Mouse (Mus musculus) bone marrow, adult 2 months (tissue): ENCODE measurements around the gene Arr3. TPM values are rescaled to one million over a fixed set of nuclear protein-coding genes. Genes with fewer than 3 reads are reported as not detected.

ENCODE experiments used
- H3K27ac ChIP-seq: fragments of 200-500 bp; 2 replicates; pipeline ENCODE4 v1.5.1; 2012; ENCODE audit warnings: low read depth, mild to moderate bottlenecking, control low read depth, inconsistent platforms, low read length; ENCODE audit not compliant: control insufficient read depth, poor library complexity, insufficient read depth
- H3K4me1 ChIP-seq: fragments of 200-500 bp; 2 replicates; pipeline ENCODE4 v1.6.1; 2011; ENCODE audit warnings: low read length; ENCODE audit not compliant: control insufficient read depth, insufficient read depth
- H3K4me3 ChIP-seq: fragments of 200-500 bp; replicated peaks from 2 replicates; pipeline ENCODE3; 2011; ENCODE audit warnings: mild to moderate bottlenecking, low read depth, low read length, control low read depth; ENCODE audit not compliant: control insufficient read depth
- CTCF ChIP-seq: fragments of 200-500 bp; IDR thresholded peaks from 2 replicates; pipeline ENCODE4 v1.5.1; 2011; ENCODE audit warnings: low read length, control low read depth; ENCODE audit not compliant: control insufficient read depth, insufficient read depth
- POLR2A ChIP-seq: fragments of 200-500 bp; IDR thresholded peaks from 2 replicates; pipeline ENCODE4 v1.6.1; 2011; ENCODE audit warnings: low read depth, mild to moderate bottlenecking, control low read depth, low read length, borderline replicate concordance; ENCODE audit not compliant: control insufficient read depth
- WGBS: fragments of 180-500 bp; shearing (Covaris S2); methylation state at CpG from one replicate; pipeline ENCODE4 v1.1.7; 2018; 5-methylcytosine and 5-hydroxymethylcytosine counted together
- polyA plus RNA-seq: library from polyadenylated mRNA; stranded (reverse); fragments of >200 nt; gene quantifications from 2 replicates; pipeline ENCODE4 v1.2.4, GENCODE M21; 2011; ENCODE audit warnings: low replicate concordance; ENCODE audit not compliant: missing spikeins, insufficient read depth, insufficient read length

The Arr3 gene
- polyA plus RNA-seq: not detected in 2 replicates

- WGBS: 85% methylated on average over 1 of the region's 1 CpGs
- Histone ChIP-seq H3K4me3 (no peak within 1 kb of the TSS), H3K27ac (no peak within 1 kb of the TSS), H3K4me1 (no peaks in the 10 kb centered on the region)
- no peak for TF ChIP-seq CTCF
- no peak for TF ChIP-seq POLR2A
Measured at GRCm38 (mm10) chrX:100605314-100605713, at the start of gene Arr3. Gene Arr3, plus strand, starts transcription at chrX:100605497.

DNA sequence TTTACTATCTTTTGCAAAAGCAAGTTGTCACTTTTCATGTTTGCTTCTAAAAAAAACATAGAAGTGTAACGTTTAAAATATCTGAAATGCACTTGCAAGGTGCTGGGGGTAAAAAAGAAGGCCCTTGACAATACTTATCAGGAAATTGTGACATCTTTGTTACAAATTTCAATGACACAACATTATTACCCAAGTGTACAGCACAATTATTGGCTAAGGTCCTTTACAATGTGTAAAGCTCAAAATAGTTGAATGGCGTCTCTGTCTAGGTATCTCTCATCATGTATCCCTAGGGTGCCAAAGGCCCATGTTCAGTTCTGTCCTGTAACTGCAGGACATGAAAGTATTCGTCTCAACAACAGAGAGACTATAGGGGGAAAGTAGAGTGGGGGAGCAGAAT, 49.3 kb upstream of the Arr3 start:
- no peak overlapping the region for H3K27ac ChIP-seq
- TF ChIP-seq CTCF: no peak
- no peak for TF ChIP-seq POLR2A
- H3K4me3 ChIP-seq: no peak overlapping the region

DNA sequence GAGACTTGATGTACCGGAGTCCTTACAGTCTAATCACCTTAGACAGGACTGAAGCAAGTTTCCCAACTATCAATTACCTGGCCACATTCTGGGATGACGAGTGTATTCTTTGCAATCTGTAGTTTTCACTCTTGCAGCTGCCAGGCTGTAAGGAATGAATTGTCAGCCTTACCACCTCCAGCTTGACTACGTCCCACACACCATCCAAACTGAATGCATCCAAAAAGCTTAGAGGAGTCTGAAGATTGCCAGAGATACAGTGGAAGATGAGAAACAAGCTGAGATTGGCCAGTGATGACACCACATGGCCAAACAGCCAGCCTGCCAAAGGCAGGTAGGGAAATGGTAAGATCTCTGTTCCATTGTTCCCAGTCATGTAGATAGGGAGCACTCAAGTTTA, 39.6 kb upstream of the Arr3 start:
- 84% methylated on average over 3 of the region's 3 CpGs for WGBS
- H3K27ac ChIP-seq: no peak overlapping the region
- H3K4me3 ChIP-seq: no peak overlapping the region
- no peaks in the 10 kb centered on the region for H3K4me1 ChIP-seq
- TF ChIP-seq POLR2A (no peak), CTCF (no peak)

More for the DNA sequence above, 49.3 kb upstream of the Arr3 start:
- H3K4me1 ChIP-seq: no peaks in the 10 kb centered on the region
- 43% methylated on average over 3 of the region's 3 CpGs for WGBS

DNA sequence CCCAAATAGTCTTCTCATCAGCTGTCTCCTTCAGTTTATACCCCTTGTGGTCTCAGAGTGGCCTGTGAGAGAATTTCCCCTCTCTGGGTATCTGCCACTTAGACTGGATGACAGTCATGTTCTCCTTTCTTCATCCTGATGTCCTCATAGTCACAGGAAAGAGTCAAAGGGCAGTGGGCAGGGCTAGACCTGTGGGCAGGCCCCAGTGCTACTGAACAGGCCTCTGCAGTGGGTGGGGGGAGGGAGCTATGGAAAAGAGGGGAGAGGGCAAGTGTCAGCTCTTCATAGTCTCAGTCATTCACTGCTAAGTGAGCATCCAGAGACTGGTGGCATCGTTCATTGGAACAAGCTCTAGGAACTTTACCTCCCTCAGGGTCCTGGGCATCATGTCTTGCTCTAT, 33.3 kb upstream of the Arr3 start, which contains the start of gene Awat1:
Gene Awat1 (plus strand): TSS at position 301 of the 400 bp plus-strand sequence.
- Histone ChIP-seq H3K4me3 (no peak within 1 kb of the TSS), H3K27ac (no peak within 1 kb of the TSS), H3K4me1 (no peaks in the 10 kb centered on the region)
- WGBS: 82% methylated on average over 1 of the region's 1 CpGs
- TF ChIP-seq POLR2A (no peak), CTCF (no peak)

- no peaks in the 10 kb centered on the region for H3K4me1 ChIP-seq
- 55% methylated on average over 4 of the region's 4 CpGs for WGBS
- H3K4me3 ChIP-seq: no peak within 1 kb of the TSS
- TF ChIP-seq CTCF (no peak), POLR2A (no peak)
- H3K27ac ChIP-seq: no peak within 1 kb of the TSS
Measured at GRCm38 (mm10) chrX:100594791-100595190, 10.5 kb upstream of the Arr3 start, which contains the start of gene P2ry4. Gene P2ry4, minus strand, starts transcription at chrX:100594869.

DNA sequence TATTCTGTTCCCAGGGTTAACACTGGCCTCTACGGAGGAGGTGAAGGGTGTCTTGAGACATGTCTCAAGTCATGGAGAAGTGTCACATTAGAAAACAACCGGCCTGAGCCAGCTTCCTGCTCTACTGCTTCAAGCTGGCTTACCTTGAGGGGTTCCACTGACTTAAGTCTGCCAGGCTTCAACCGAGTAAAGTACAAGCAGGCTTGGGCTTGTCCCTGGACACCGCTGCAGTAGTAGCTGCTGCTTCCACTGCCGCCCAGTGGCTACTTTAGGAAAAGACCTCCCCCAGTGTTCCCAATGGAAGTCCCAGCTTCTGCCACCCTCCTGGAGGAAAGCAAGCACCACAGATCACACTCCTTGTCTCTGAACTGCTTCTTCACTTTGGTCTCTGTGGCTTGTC, 7.9 kb upstream of the Arr3 start:
- no peak overlapping the region for H3K4me3 ChIP-seq
- H3K27ac ChIP-seq: no peak overlapping the region
- no peak for TF ChIP-seq CTCF
- no peak for TF ChIP-seq POLR2A
- no peaks in the 10 kb centered on the region for H3K4me1 ChIP-seq
- WGBS: 49% methylated on average over 5 of the region's 5 CpGs

DNA sequence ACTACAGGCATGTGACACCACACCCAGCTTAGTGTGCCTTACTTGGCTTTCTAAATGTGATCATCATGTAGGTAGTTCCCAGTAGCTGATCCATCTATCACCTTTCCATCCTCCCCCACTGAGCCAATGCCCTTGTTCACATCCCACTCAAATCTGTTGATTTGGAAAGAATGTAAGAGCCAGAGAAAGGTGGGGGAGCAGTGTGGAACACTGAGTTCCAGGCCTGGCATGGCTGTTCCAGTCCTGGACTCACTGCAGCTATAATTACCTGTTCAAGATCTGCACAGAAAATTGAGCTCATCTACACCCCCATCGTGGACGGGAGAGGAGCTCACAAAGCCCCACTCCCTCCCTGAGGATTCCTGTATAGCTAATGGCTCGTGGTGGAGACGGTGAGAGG, 5.5 kb upstream of the Arr3 start:
- 68% methylated on average over 4 of the region's 4 CpGs for WGBS
- Histone ChIP-seq H3K4me1 (no peaks in the 10 kb centered on the region), H3K27ac (no peak overlapping the region), H3K4me3 (no peak overlapping the region)
- TF ChIP-seq CTCF (no peak), POLR2A (no peak)

DNA sequence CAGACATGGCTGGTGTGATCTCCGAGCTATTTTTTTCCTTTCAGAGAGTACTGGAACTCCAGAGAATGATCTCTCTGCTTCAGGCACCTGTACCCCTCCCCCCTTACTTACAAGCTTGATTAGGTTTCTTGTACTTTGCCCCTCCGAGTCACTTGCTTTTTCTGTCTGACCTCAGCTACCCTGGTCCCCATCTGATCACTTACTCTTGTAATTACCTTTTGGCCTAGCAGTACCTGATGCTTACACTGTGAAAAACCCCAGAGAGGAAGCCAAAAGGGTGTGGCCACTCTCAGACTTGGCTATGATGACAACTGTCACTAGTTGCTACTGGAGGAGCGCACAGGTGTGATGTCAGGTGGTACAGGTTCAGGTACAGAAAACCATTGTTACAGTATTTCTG, 13.2 kb downstream of the Arr3 start:
- no peak for TF ChIP-seq CTCF
- TF ChIP-seq POLR2A: no peak
- Histone ChIP-seq H3K4me3 (no peak overlapping the region), H3K27ac (no peak overlapping the region), H3K4me1 (no peaks in the 10 kb centered on the region)
- 59% methylated on average over 3 of the region's 3 CpGs for WGBS

- Histone ChIP-seq H3K4me3 (no peak overlapping the region), H3K4me1 (no peaks in the 10 kb centered on the region), H3K27ac (no peak overlapping the region)
- WGBS: 76% methylated on average over 2 of the region's 2 CpGs
- TF ChIP-seq CTCF (no peak), POLR2A (no peak)
Measured at GRCm38 (mm10) chrX:100621366-100621765, 16.1 kb downstream of the Arr3 start.
